Mouse (Mus musculus) layer of hippocampus, adult 2 months (tissue): Measurements from ENCODE around the gene Syndig1. TPM values are rescaled to one million over a fixed set of nuclear protein-coding genes. Genes with fewer than 3 reads are reported as not detected.

ENCODE experiments used
- DNase-seq, 2 experiments: peaks; one replicate each; pipeline ENCODE4 v3.0.0; 2022; ENCODE audit warnings: low spot score in 2 of 2
- H3K27ac ChIP-seq: fragments of 200-600 bp; 2 replicates; pipeline ENCODE4 v1.8.1; 2022
- H3K4me3 ChIP-seq: fragments of 200-600 bp; 2 replicates; pipeline ENCODE4 v1.8.1; 2022; ENCODE audit warnings: mild to moderate bottlenecking
- CTCF ChIP-seq: fragments of 200-600 bp; conservative IDR thresholded peaks from 2 replicates; pipeline ENCODE4 v1.8.1; 2022; ENCODE audit warnings: antibody characterized with exemption, mild to moderate bottlenecking, moderate library complexity
- total RNA-seq, 2 experiments: library from RNA; stranded (reverse); gene quantifications; 2 replicates each; pipeline ENCODE4 v1.2.3; 2021

Syndig1 gene
- total RNA-seq, 2 experiments from 2014 or later, result 37.8 to 41.5 TPM

GRCm38 (mm10) chr2:149835091-149835490, 6.1 kb downstream of the Syndig1 start:
- Histone ChIP-seq H3K4me3 (no peak overlapping the region), H3K27ac (no peak overlapping the region)
- no peak for DNase-seq
- no peak for TF ChIP-seq CTCF

GRCm38 (mm10) chr2:149836471-149837135, 7.6 kb downstream of the Syndig1 start:
- no peak overlapping the region for H3K4me3 ChIP-seq

GRCm38 (mm10) chr2:149839666-149840065, 10.7 kb downstream of the Syndig1 start:
- TF ChIP-seq CTCF, result no peak
- Histone ChIP-seq H3K27ac (no peak overlapping the region), H3K4me3 (no peak overlapping the region)
- no peak for DNase-seq

More at GRCm38 (mm10) chr2:149836471-149837135, 7.6 kb downstream of the Syndig1 start:
- H3K27ac ChIP-seq, result no peak overlapping the region
- DNase-seq, result no peak
- no peak for TF ChIP-seq CTCF

- TF ChIP-seq CTCF, result no peak
- Histone ChIP-seq H3K27ac (no peak overlapping the region), H3K4me3 (no peak overlapping the region)
- peak in 1 of 2 experiments; percentile 20 for DNase-seq
These were observed 15.6 kb downstream of the Syndig1 start for GRCm38 (mm10) chr2:149844575-149844974.

DNA sequence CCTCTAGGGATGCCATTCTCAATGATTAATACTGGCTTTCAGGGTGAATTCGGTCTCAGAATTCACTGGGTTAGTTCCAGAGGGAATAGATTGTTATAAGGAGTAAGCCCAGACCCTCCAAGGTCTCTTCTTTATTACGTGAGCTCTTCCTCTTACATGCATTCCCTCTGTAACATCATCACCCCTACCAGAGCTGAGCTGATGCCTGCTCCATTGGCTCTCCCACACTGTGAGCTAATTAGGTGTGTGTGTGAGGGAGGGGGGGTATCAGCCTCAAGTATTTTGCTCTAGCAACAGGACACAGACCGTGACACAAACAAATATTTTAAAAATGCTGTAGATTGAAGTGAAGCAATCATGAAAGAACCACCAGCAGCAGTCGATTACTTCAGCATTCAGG, 19.8 kb downstream of the Syndig1 start:
- Histone ChIP-seq H3K4me3 (no peak overlapping the region), H3K27ac (no peak overlapping the region)
- TF ChIP-seq CTCF, result no peak
- no peak for DNase-seq

DNA sequence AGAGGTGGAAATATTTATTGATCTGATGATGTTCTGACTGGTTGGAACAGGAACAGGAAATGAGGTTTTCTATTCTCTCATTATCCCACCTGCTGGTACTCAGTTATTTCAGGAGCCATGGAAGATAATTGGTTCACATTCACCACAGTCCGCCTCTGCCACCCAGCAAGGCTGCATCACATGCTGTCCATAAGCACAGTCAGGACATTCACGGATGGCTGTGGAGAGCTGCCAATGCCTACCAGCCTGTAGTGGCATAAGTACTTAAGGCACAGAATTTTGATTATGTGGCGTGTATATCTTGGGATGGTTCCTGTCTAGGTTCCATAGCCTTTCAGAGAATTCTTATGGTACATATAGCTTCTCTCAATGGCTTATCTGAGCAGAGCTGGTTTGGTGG, 32.0 kb downstream of the Syndig1 start:
- no peak for TF ChIP-seq CTCF
- no peak for DNase-seq
- Histone ChIP-seq H3K27ac (no peak overlapping the region), H3K4me3 (no peak overlapping the region)

GRCm38 (mm10) chr2:149865914-149866435, 37.0 kb downstream of the Syndig1 start:
- no peak for DNase-seq
- TF ChIP-seq CTCF, result no peak
- Histone ChIP-seq H3K4me3 (no peak overlapping the region), H3K27ac (no peak overlapping the region)

DNA sequence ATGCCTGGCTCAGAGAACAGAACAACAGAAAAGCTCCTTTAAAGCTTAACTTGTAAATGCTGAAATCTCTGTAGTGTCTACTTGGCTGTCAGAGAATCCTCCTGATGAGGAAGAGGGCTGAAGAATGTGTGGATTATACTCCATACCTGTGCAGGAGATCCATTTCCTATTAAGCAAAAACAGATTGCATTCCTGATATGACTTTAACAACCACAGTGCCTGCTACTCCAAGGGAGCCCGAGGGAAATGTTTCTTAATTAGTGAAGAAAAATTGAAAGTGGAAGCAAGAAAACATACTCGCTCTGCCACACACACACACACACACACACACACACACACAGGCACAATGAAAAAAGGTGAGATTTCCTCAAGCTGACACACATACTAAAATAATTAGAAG, 41.5 kb downstream of the Syndig1 start:
- no peak for TF ChIP-seq CTCF
- Histone ChIP-seq H3K27ac (no peak overlapping the region), H3K4me3 (no peak overlapping the region)
- no peak for DNase-seq

- Histone ChIP-seq H3K4me3 (no peak overlapping the region), H3K27ac (peak overlapping the region; percentile 59; the same call in 1 of the 2 replicates)
- TF ChIP-seq CTCF, result no peak
- DNase-seq, result no peak
These were observed 43.5 kb downstream of the Syndig1 start for GRCm38 (mm10) chr2:149872496-149872895.

GRCm38 (mm10) chr2:149873346-149873745, 44.3 kb downstream of the Syndig1 start:
- peak overlapping the region; percentile 59; the same call in 1 of the 2 replicates for H3K27ac ChIP-seq
- no peak for TF ChIP-seq CTCF
- no peak overlapping the region for H3K4me3 ChIP-seq
- peak; percentile 68 to 75 for DNase-seq

- no peak for DNase-seq
- Histone ChIP-seq H3K4me3 (no peak overlapping the region), H3K27ac (no peak overlapping the region)
- no peak for TF ChIP-seq CTCF
These were observed 48.9 kb downstream of the Syndig1 start for GRCm38 (mm10) chr2:149877954-149878353.

GRCm38 (mm10) chr2:149887634-149888033, 58.6 kb downstream of the Syndig1 start:
- Histone ChIP-seq H3K27ac (no peak overlapping the region), H3K4me3 (no peak overlapping the region)
- DNase-seq, result no peak
- TF ChIP-seq CTCF, result no peak

- Histone ChIP-seq H3K27ac (no peak overlapping the region), H3K4me3 (no peak overlapping the region)
- no peak for DNase-seq
- TF ChIP-seq CTCF, result no peak
These were observed 62.6 kb downstream of the Syndig1 start for GRCm38 (mm10) chr2:149891647-149892046.

DNA sequence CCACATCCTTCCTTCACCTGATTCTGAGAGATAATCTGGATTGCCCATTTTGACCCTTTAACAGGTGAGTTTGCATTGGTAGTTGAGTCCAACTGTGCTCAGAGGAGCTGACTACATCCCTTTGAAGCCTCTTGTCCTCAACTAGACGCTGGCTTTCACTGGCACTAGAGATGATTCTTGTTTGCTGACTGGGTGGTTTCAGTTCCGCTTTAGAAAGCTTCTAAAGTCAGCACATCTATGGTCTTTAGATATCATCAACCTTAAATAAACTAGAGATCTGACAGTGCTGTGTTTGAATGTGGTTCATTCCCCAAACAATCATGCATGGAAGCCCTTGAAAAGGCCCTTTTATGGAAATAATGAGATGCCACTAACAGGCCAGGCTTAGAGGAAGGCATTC, 67.3 kb downstream of the Syndig1 start:
- Histone ChIP-seq H3K27ac (no peak overlapping the region), H3K4me3 (no peak overlapping the region)
- TF ChIP-seq CTCF, result no peak
- no peak for DNase-seq
